Mouse (Mus musculus): ENCODE results near the gene Sec61a1. TPM values are rescaled to one million over a fixed set of nuclear protein-coding genes. Genes with fewer than 3 reads are reported as not detected.

Sec61a1 gene
- total RNA-seq, 2 experiments from 2014 or later: 153 to 184 TPM

DNA sequence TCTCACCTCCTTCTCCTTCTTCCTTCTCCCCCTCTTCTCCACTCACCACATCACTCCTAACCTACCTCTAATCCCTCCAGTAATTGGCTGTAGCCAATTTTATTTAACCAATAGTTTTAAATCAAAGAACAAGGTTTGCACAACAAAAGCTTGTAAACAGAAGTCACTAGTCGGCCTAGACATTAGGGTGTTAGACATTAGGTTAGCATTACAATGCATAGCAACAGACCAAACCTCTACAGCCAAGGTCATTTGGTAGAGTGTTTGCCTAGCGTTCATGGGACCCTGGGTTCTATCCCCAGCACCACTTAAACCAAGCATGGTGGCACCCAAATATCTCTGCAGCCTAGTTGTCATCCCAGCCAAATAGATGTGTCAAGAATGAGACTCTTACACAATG is 64.2 kb downstream of the Sec61a1 start:
- ATAC-seq (replicated peaks; ENCODE audit: poor library complexity): no peak

Other genes with a start within 250 kb of the Sec61a1 start
- 16.5 and 17.0 TPM in 2 replicates for gene Eefsec, start 72.4 kb downstream of the Sec61a1 start, total RNA-seq (2015)
- gene Eefsec, start 72.4 kb downstream of the Sec61a1 start, total RNA-seq (2017): 10.5 and 12.6 TPM in 2 replicates
- 87.3 and 97.4 TPM in 2 replicates for gene Ruvbl1, start 53.5 kb downstream of the Sec61a1 start, total RNA-seq (2015)
- gene Ruvbl1, start 53.5 kb downstream of the Sec61a1 start, total RNA-seq (2017): 195 and 222 TPM in 2 replicates
- gene Kbtbd12, start 119.0 kb upstream of the Sec61a1 start, total RNA-seq (2015): 0.17 and 0.37 TPM in 2 replicates
- gene Kbtbd12, start 119.0 kb upstream of the Sec61a1 start, total RNA-seq (2017): 0.41 and 0.67 TPM in 2 replicates
- 1.7 and 1.9 TPM in 2 replicates for gene Mgll, start 205.5 kb upstream of the Sec61a1 start, total RNA-seq (2015)
- 1.6 and 2.7 TPM in 2 replicates for gene Mgll, start 205.5 kb upstream of the Sec61a1 start, total RNA-seq (2017)